Mouse (Mus musculus): ENCODE results near the gene 4632433K11Rik.

DNA sequence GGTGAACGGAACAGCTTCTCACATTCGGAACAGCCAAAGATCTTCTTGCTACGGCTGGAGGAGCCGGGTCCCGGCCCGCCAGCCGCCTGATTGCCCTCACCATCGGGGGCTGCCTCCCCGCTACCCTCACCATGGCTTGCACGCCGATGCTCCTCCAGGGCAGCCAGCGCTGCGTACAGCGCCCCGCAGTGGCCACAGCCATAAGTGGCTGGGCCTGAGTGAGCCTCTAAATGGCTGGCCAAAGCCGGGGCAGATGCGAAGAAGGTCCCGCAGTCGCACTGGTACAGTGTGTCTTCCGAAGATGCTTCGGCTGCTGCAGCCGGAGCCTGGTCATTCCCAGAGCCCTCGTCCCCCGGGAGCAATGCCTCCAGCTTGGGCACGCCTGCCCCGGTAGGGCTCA lies 25.7 kb upstream of the 4632433K11Rik start:
- TF ChIP-seq CTCF (IDR thresholded peaks at IDR 0.05; ENCODE audit: borderline replicate concordance, control insufficient read depth, extremely low read depth, insufficient read depth, low read length, poor library complexity) (no peak), POLR2A (IDR thresholded peaks at IDR 0.05; ENCODE audit: control insufficient read depth, extremely low read depth, insufficient read depth, low read length, poor library complexity) (no peak)

All from thymus, adult 2 months (tissue).